ENCODE assay signal across 8 mouse cellular contexts in genomic region chr19:16028746-16029252, GRCm38 (mm10). TPM values are rescaled to one million over a fixed set of nuclear protein-coding genes. Genes with fewer than 3 reads are reported as not detected.
DNase-seq lines count a peak whose midpoint lies in the region; ATAC-seq lines count a peak whose summit lies in the region.

No protein-coding gene starts in this region.

- 67% methylated on average over 5 of the region's 5 CpGs for WGBS in forebrain, embryonic 10.5 days
- 61% methylated on average over 5 of the region's 5 CpGs for WGBS in forebrain, embryonic 11.5 days
- WGBS in limb, embryonic 12.5 days, result 53% methylated on average over 5 of the region's 5 CpGs

- no peaks in the 10 kb centered on the region for H3K27me3 ChIP-seq in forebrain, embryonic 10.5 days (ENCODE audit: poor library complexity, severe bottlenecking)
- no peaks in the 10 kb centered on the region for H3K27me3 ChIP-seq in forebrain, embryonic 11.5 days (ENCODE audit: control insufficient read depth, insufficient read depth, low read length)
- no peaks in the 10 kb centered on the region for H3K27me3 ChIP-seq in erythroblast, embryonic 14.5 days (ENCODE audit: control insufficient read depth)
- no peaks in the 10 kb centered on the region for H3K27me3 ChIP-seq in limb, embryonic 12.5 days

- peak overlapping the region; percentile 28; the same call in 1 of the 2 replicates for H3K4me3 ChIP-seq in forebrain, embryonic 10.5 days
- no peak overlapping the region for H3K4me3 ChIP-seq in forebrain, embryonic 11.5 days (ENCODE audit: low read depth, low read length)
- peak overlapping the region; percentile 60 for H3K4me3 ChIP-seq in erythroblast, embryonic 14.5 days (replicated peaks)
- peak overlapping the region; percentile 18 for H3K4me3 ChIP-seq in limb, embryonic 12.5 days (replicated peaks)

- H3K9ac ChIP-seq in forebrain, embryonic 11.5 days (ENCODE audit: low read length), result no peak overlapping the region
- H3K9ac ChIP-seq in limb, embryonic 12.5 days (replicated peaks), result no peak overlapping the region

- H3K4me2 ChIP-seq in forebrain, embryonic 11.5 days (ENCODE audit: low read depth, low read length, severe bottlenecking), result no peak overlapping the region; the same call in 1 of the 2 replicates
- H3K4me2 ChIP-seq in limb, embryonic 12.5 days, result peak overlapping the region; percentile 42

- H3K36me3 ChIP-seq in forebrain, embryonic 10.5 days (replicated peaks), result no peaks in the 10 kb centered on the region
- H3K36me3 ChIP-seq in forebrain, embryonic 11.5 days (ENCODE audit: control insufficient read depth, insufficient read depth, low read length), result no peaks in the 10 kb centered on the region
- no peaks in the 10 kb centered on the region for H3K36me3 ChIP-seq in erythroblast, embryonic 14.5 days (ENCODE audit: control insufficient read depth)
- no peaks in the 10 kb centered on the region for H3K36me3 ChIP-seq in limb, embryonic 12.5 days

- H3K9me3 ChIP-seq in forebrain, embryonic 10.5 days, result no peaks in the 10 kb centered on the region
- no peaks in the 10 kb centered on the region for H3K9me3 ChIP-seq in forebrain, embryonic 11.5 days (ENCODE audit: control insufficient read depth, low read length)
- H3K9me3 ChIP-seq in erythroblast, embryonic 14.5 days (ENCODE audit: control insufficient read depth, low read length), result no peaks in the 10 kb centered on the region
- 0 out of 2 replicates have a peak, but pooled peaks cover 5% of the 10 kb centered on the region for H3K9me3 ChIP-seq in limb, embryonic 12.5 days

- H3K27ac ChIP-seq in forebrain, embryonic 10.5 days, result no peak overlapping the region
- no peak overlapping the region for H3K27ac ChIP-seq in forebrain, embryonic 11.5 days (ENCODE audit: low read depth, low read length)
- no peak overlapping the region for H3K27ac ChIP-seq in limb, embryonic 12.5 days

- DNase-seq in forebrain, embryonic 10.5 days (ENCODE audit: extremely low spot score, low spot score), result no peak
- DNase-seq in forebrain, embryonic 11.5 days (ENCODE audit: low spot score), result no peak
- peak; percentile 56 for DNase-seq in 416B (ENCODE audit: low read depth)
- DNase-seq in neural tube, embryonic 10.5 days (ENCODE audit: extremely low spot score, low spot score), result peak; percentile 48
- DNase-seq in layer of hippocampus, adult 11-12 months (ENCODE audit: low spot score), result no peak

- no peak for ATAC-seq in forebrain, embryonic 11.5 days (replicated peaks; ENCODE audit: low FRiP score)
- ATAC-seq in limb, embryonic 12.5 days (ENCODE audit: insufficient number of reproducible peaks, insufficient read depth, low FRiP score, low TSS enrichment, low read depth), result no peak
- no peak for ATAC-seq in cerebellum, adult (ENCODE audit: insufficient number of reproducible peaks, low FRiP score, low TSS enrichment)

- peaks cover 4% of the 10 kb centered on the region; the same call in 1 of the 2 replicates for H3K4me1 ChIP-seq in forebrain, embryonic 10.5 days
- no peaks in the 10 kb centered on the region for H3K4me1 ChIP-seq in forebrain, embryonic 11.5 days (replicated peaks; ENCODE audit: control insufficient read depth, insufficient read depth, low read length)
- peaks cover 6% of the 10 kb centered on the region for H3K4me1 ChIP-seq in erythroblast, embryonic 14.5 days (ENCODE audit: control insufficient read depth)
- no peaks in the 10 kb centered on the region; the same call in 1 of the 2 replicates for H3K4me1 ChIP-seq in limb, embryonic 12.5 days (replicated peaks)

RNA-seq across cellular contexts. Expression of gene Cep78, which starts 44.0 kb away (rescaled TPM):
- polyA plus RNA-seq in forebrain, embryonic 10.5 days (2016; fragmentation: Nextera tagmentation; extraction: Ambion mirVana), result 70.6 and 72.5 TPM in 2 replicates
- 68.7 TPM in 2 replicates for polyA plus RNA-seq in forebrain, embryonic 11.5 days (2014; fragmentation: Nextera tagmentation; extraction: Ambion mirVana)
- polyA plus RNA-seq in erythroblast, embryonic 14.5 days (2012), result 0.15 and 0.18 TPM in 2 replicates
- polyA plus RNA-seq in limb, embryonic 12.5 days (2016; fragmentation: Nextera tagmentation; extraction: Ambion mirVana), result 53.7 and 54.9 TPM in 2 replicates

Comparison
In these comparisons a context has a peak if more than half of its experiments do, and no peak if none do; other contexts are left out.
1. DNase-seq: peak in 416B (single experiment) and neural tube, embryonic 10.5 days (single experiment); none in forebrain, embryonic 10.5 days (single experiment), forebrain, embryonic 11.5 days (single experiment) and layer of hippocampus, adult 11-12 months (single experiment).
2. RNA of gene Cep78, which starts 44.0 kb away (polyA plus RNA-seq): 70.6 to 72.5 TPM in forebrain, embryonic 10.5 days, 68.7 TPM in forebrain, embryonic 11.5 days and 53.7 to 54.9 TPM in limb, embryonic 12.5 days; 0.15 to 0.18 TPM in erythroblast, embryonic 14.5 days; every median in the first group is over 10 times any median in the second.